Mouse (Mus musculus): ENCODE measurements at regions not wholly inside any gene's neighbourhood (a gene's known extent, or its start where the extent isn't known, plus 50 kb on each side); places are given as distances from the start of the nearest gene placed in this dataset.

DNA sequence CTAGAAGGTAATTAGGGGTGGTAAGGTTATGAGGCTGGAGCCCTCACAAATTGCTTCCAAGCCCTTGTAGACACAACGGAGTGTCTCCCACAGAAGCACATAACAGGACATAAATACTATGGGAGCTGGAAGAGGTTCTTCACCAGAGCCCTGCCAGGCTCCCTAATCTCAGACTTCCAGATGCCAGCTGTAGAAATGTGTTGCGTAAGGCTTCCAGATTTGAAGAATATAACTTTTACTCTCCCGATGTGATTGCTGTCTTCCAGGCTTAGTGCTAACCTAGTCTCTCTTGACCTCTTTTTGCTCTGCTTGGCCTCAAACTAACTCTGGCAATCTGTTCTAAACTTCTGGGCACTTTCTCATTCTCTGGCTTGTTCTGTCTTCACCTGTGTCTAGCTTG, 59.8 kb upstream of the Haao start:
- POLR2A ChIA-PET: no interaction called here
- CTCF ChIA-PET: interaction anchor here (0.8 to 1.7 kb wide), 2 partner anchors 9 to 35 kb away, joined by 3 to 4 read pairs; no protein-coding TSS in a partner anchor
- DNase-seq (ENCODE audit: low read depth, low spot score) (no peak), ATAC-seq (no peak)
- no peak for TF ChIP-seq CTCF (IDR thresholded peaks at IDR 0.05)
- no peaks in the 10 kb centered on the region for H3K27me3 ChIP-seq
- in situ Hi-C loops (cut with MboI; ENCODE audit: low pct_unique_long_range_greater_than_20kb): loop anchor here (10.0 kb wide), 1 partner anchor 477 kb away; no protein-coding TSS in a partner anchor

DNA sequence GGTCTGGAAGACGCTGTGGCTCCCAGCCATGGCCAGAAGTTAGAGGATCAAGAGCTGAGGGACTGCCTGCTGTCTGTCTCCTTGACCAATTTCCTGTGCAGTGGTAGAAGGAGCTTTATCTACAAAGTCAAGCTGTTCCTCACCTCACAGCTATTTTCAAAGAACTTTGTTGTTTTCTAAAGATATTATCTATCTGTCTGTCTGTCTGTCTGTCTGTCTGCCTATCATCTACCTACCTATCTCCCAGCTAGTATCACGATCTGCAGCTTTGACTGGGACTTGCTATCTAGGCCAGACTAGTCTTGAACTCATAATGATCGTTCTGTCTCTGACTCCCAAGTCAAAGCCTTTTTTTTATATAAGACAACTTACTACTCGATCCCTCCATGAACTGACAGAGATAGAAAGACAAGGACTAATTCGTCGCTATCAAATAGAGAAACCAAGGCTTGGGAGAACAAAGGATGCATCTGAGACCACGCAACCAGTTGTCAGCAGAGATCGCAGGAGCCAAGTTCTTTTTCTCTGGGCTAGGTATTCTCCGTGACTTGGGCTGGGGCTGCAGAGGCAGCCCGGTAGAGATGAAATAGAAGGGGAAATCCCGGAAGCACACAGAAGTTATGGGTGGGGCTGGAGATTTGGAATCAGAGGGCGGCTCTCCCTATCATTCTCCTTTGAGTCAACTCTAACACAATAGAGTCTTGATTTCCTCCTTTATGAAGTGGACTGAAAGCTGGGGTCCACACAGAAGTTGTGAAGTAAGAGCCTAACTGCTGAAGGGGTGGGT, 59.2 kb upstream of the Haao start:
- no peak for DNase-seq (ENCODE audit: low read depth, low spot score)
- ChIA-PET POLR2A (no interaction called here), CTCF (interaction anchor here (1.1 to 1.7 kb wide), 2 partner anchors 9 to 66 kb away, joined by 4 read pairs; no protein-coding TSS in a partner anchor)
- H3K27me3 ChIP-seq: no peaks in the 10 kb centered on the region
- in situ Hi-C loops (cut with MboI; ENCODE audit: low pct_unique_long_range_greater_than_20kb): loop anchor here (10.0 kb wide), 1 partner anchor 478 kb away; no protein-coding TSS in a partner anchor
- ATAC-seq: no peak
- no peak for TF ChIP-seq CTCF (IDR thresholded peaks at IDR 0.05)

DNA sequence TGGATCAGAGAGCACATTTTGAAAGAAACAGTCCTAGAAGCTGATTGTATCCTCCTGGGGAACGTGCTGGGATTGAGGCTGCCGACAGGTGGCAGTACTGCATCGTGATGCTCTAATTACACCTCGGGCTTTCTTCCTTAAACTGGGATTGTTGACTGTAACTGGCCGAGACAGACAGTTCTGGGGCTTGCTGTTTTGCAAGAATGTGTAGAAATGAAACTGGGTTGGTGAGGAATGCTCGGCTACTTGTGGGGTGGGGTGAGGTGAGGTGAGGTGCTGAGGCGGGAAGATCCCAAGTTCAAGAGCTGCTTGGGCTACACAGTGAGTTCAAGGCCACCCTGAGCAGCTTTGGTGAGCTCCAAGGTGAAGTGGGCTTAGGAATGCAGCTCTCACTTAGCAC, 55.7 kb upstream of the Haao start:
- ChIA-PET CTCF (interaction anchor here (0.7 to 3.5 kb wide), 25 partner anchors 9 to 517 kb away, joined by 3 to 19 read pairs (median 4); no protein-coding TSS in a partner anchor), POLR2A (interaction anchor here (1.4 kb wide), 1 partner anchor 51 kb away, joined by 4 read pairs; no protein-coding TSS in a partner anchor)
- ATAC-seq (peak; percentile 52), DNase-seq (ENCODE audit: low read depth, low spot score) (no peak)
- no peaks in the 10 kb centered on the region for H3K27me3 ChIP-seq
- peak; percentile 91 for TF ChIP-seq CTCF (IDR thresholded peaks at IDR 0.05)
- in situ Hi-C loops (cut with MboI; ENCODE audit: low pct_unique_long_range_greater_than_20kb): loop anchor here (5.0 to 10.0 kb wide), 4 partner anchors 69 to 481 kb away; no protein-coding TSS in a partner anchor

DNA sequence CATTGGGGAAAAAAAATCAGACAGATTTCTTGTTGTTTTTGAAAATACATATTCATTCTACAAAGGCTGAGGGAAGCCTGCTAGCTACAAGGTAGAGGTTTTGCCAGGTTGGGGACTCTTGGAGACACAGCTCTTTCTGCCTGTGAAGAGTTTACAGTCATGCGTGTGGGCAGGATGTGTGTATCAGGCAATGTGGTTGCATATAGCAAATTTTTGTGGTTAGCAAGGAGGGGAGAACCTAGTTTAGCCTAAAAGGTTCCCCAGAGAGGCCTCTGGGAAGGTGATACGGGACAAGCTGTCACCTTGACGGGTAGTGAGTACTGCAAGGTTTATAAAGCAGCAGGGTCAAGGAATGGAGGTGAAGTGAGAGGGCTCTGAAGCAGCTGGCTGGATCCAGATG, 54.8 kb upstream of the Haao start:
- DNase-seq (ENCODE audit: low read depth, low spot score): no peak
- in situ Hi-C loops (cut with MboI; ENCODE audit: low pct_unique_long_range_greater_than_20kb): loop anchor here (5.0 to 10.0 kb wide), 4 partner anchors 70 to 482 kb away; no protein-coding TSS in a partner anchor
- no peaks in the 10 kb centered on the region for H3K27me3 ChIP-seq

DNA sequence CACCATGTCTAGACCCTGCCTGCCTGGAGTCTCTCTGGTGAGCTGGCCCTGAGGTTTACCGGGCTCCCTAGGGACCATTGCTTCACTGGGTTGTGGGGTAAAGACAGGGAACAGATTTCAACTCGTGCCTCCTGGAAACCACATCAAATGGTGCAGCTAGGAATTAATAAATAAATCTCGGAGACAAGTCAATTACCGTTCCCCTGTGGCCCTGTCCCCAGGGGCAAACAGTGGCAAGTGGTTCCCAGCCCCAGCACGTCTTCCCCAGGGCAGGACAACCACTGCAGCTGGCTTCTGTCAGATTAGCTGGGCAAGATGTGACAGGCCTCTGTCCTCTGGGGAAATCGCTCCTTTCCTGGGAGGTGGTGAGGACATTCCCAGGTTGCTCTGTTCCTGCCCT, 54.3 kb upstream of the Haao start:
- no peak for ATAC-seq
- POLR2A ChIA-PET: interaction anchor here (1.2 kb wide), 1 partner anchor 286 kb away, joined by 5 read pairs; the partner anchor contains the start of gene Zfp36l2
- TF ChIP-seq CTCF (IDR thresholded peaks at IDR 0.05): no peak
- in situ Hi-C loops (cut with MboI; ENCODE audit: low pct_unique_long_range_greater_than_20kb): loop anchor here (5.0 to 10.0 kb wide), 4 partner anchors 70 to 483 kb away; no protein-coding TSS in a partner anchor
- DNase-seq (ENCODE audit: low read depth, low spot score): no peak
- H3K27me3 ChIP-seq: no peaks in the 10 kb centered on the region
- CTCF ChIA-PET: interaction anchor here (0.7 to 3.5 kb wide), 12 partner anchors 15 to 518 kb away, joined by 3 to 18 read pairs (median 4); no protein-coding TSS in a partner anchor

More for the DNA sequence above, 54.8 kb upstream of the Haao start:
- no peak for TF ChIP-seq CTCF (IDR thresholded peaks at IDR 0.05)
- ChIA-PET POLR2A (interaction anchor here (1.2 kb wide), 1 partner anchor 286 kb away, joined by 5 read pairs; the partner anchor contains the start of gene Zfp36l2), CTCF (interaction anchor here (0.7 to 3.5 kb wide), 18 partner anchors 15 to 518 kb away, joined by 3 to 19 read pairs (median 4); no protein-coding TSS in a partner anchor)
- no peak for ATAC-seq

DNA sequence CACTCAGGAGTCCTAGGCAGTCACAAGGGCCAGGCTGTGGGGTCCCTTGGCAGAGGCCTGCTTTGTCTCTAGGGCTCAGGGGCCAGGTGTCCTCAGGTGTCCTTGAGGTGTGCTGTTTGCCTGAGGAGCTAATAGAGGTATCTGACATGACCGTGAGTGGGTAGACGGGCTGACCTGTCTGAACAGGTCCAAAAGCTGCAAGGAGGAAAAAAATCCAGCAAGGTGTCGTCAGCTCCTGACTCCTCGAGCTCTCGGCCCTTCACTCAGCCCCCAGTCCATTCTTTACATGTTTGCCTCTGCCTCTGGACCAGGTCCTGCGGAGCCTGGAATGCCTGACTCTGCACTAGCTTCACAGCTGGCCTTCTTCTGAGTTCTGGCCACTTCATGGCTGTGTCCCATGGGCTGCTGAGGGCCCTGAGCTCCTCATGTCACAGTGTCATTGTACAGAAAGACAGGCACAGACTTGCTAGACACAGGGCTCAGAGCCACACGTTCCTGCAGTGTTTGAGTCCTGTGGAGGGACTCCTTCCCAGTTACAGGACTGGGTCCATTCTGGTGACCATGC, 51.9 kb upstream of the Haao start:
- no peaks in the 10 kb centered on the region for H3K27me3 ChIP-seq
- no peak for DNase-seq (ENCODE audit: low read depth, low spot score)
- no peak for ATAC-seq
- no peak for TF ChIP-seq CTCF (IDR thresholded peaks at IDR 0.05)
- ChIA-PET POLR2A (no interaction called here), CTCF (interaction anchor here (1.3 kb wide), 1 partner anchor 73 kb away, joined by 4 read pairs; no protein-coding TSS in a partner anchor)
- in situ Hi-C loops (cut with MboI; ENCODE audit: low pct_unique_long_range_greater_than_20kb): loop anchor here (5.0 to 10.0 kb wide), 4 partner anchors 73 to 485 kb away; no protein-coding TSS in a partner anchor

DNA sequence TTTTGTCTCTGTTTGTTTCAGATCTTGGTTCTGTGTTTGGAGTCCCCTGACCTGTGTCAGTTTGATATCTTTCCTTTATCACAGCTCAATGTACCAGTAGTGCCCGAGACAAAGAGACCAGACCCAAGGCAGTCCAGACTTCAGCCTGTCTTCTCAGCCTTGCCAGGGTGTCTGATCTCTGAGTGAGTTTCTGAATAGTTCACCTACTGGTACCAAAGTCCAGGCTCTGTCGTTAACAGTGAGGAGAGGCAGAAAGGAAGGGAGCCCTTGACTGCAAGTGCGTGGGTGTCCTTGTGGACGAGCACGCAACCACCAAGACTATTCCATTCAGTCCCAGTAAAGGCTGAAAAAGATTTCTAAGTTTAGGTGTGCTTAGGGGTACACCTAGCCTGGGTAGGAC, 50.8 kb upstream of the Haao start:
- in situ Hi-C loops (cut with MboI; ENCODE audit: low pct_unique_long_range_greater_than_20kb): no loop called here
- DNase-seq (ENCODE audit: low read depth, low spot score) (no peak), ATAC-seq (no peak)
- H3K27me3 ChIP-seq: no peaks in the 10 kb centered on the region
- no peak for TF ChIP-seq CTCF (IDR thresholded peaks at IDR 0.05)
- ChIA-PET POLR2A (interaction anchor here (0.7 kb wide), 1 partner anchor 129 kb away, joined by 3 read pairs; no protein-coding TSS in a partner anchor), CTCF (interaction anchor here (1.3 kb wide), 1 partner anchor 74 kb away, joined by 4 read pairs; no protein-coding TSS in a partner anchor)
